Mouse (Mus musculus) heart, embryonic 10.5 days (tissue): ENCODE measurements around the gene Gpr50. TPM values are rescaled to one million over a fixed set of nuclear protein-coding genes. Genes with fewer than 3 reads are reported as not detected.
A peak's percentile ranks its signal among the peaks of the same experiment; 100 is the strongest.

Experiments
- DNase-seq: peaks from one replicate; pipeline ENCODE4 v3.0.0-alpha.2; 2017; ENCODE audit warnings: low spot score
- H3K27ac ChIP-seq: fragments of 300-500 bp; sonication (generic); 2 replicates; pipeline ENCODE4 v1.5.1; 2016; ENCODE audit warnings: mild to moderate bottlenecking
- H3K27me3 ChIP-seq: fragments of 300-500 bp; sonication (generic); 2 replicates; pipeline ENCODE4 v1.6.1; 2016; ENCODE audit warnings: mild to moderate bottlenecking; ENCODE audit not compliant: poor library complexity, insufficient read depth, severe bottlenecking
- H3K36me3 ChIP-seq: fragments of 300-500 bp; sonication (generic); 2 replicates; pipeline ENCODE4 v1.6.1; 2016; ENCODE audit warnings: mild to moderate bottlenecking, moderate library complexity
- H3K4me1 ChIP-seq: fragments of 300-500 bp; sonication (generic); 2 replicates; pipeline ENCODE4 v1.6.1; 2016; ENCODE audit warnings: mild to moderate bottlenecking
- H3K4me3 ChIP-seq: fragments of 300-500 bp; sonication (generic); 2 replicates; pipeline ENCODE4 v1.5.1; 2016; ENCODE audit warnings: mild to moderate bottlenecking, moderate library complexity
- H3K9me3 ChIP-seq: fragments of 300-500 bp; sonication (generic); 2 replicates; pipeline ENCODE4 v1.6.1; 2016; ENCODE audit warnings: mild to moderate bottlenecking, moderate library complexity
- WGBS: fragments of 180-500 bp; shearing (Covaris S2); methylation state at CpG from one replicate; pipeline ENCODE4 v1.1.7; 2016; 5-methylcytosine and 5-hydroxymethylcytosine counted together
- polyA plus RNA-seq: library from polyadenylated mRNA; unstranded; fragments of >200 nt; fragmentation: Nextera tagmentation; extraction: Ambion mirVana; gene quantifications from 2 replicates; pipeline ENCODE4 v1.2.1, GENCODE M21; 2016

Gene Gpr50
- 0.90 and 5.7 TPM in 2 replicates for polyA plus RNA-seq

DNA sequence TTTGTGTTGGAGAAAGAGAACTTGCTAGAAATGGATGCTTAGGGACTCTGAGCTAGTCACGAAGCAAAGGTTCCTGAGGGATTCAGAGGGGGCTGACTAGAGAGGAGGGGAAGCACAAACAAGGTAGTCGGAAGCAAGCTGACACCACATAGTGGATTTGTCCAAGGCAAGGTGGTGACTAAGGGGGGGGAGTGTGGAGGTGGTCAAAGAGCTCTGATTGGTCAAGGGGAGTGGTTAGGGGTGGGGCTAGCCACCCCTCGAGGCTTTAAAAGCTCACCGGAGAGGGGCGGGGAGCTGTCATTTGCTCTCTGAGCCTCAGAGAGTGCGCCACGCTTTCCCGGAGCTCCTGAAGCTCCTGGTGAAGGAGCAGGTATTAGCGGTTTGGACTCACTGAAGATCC lies at the start of gene Gpr50:
Gpr50 (plus strand) TSS at position 294 of the 400 bp plus-strand sequence.
- no peak for DNase-seq
- 32% methylated on average over 9 of the region's 9 CpGs for WGBS
- Histone ChIP-seq H3K27me3 (peaks cover 98% of the 10 kb centered on the region), H3K4me1 (no peaks in the 10 kb centered on the region), H3K4me3 (peak within 1 kb of the TSS; percentile 59), H3K27ac (no peak within 1 kb of the TSS), H3K9me3 (0 out of 2 replicates have a peak, but pooled peaks cover 3% of the 10 kb centered on the region), H3K36me3 (no peaks in the 10 kb centered on the region)

GRCm38 (mm10) chrX:71622286-71622685 lies 41.2 kb upstream of the Gpr50 start:
- no peak overlapping the region for H3K4me3 ChIP-seq
- WGBS = 42% methylated on average over 1 of the region's 1 CpGs
- DNase-seq = no peak
- no peak overlapping the region for H3K27ac ChIP-seq
- H3K4me1 ChIP-seq = no peaks in the 10 kb centered on the region
- H3K36me3 ChIP-seq = no peaks in the 10 kb centered on the region
- H3K9me3 ChIP-seq = no peaks in the 10 kb centered on the region
- no peaks in the 10 kb centered on the region for H3K27me3 ChIP-seq

- 5% methylated on average over 1 of the region's 1 CpGs for WGBS
- Histone ChIP-seq H3K27me3 (no peaks in the 10 kb centered on the region), H3K36me3 (no peaks in the 10 kb centered on the region), H3K4me3 (no peak overlapping the region), H3K4me1 (no peaks in the 10 kb centered on the region), H3K9me3 (no peaks in the 10 kb centered on the region), H3K27ac (no peak overlapping the region)
- no peak for DNase-seq
These were observed 39.6 kb upstream of the Gpr50 start for GRCm38 (mm10) chrX:71623843-71624242.

- no peaks in the 10 kb centered on the region for H3K36me3 ChIP-seq
- H3K4me1 ChIP-seq = no peaks in the 10 kb centered on the region
- 13% methylated on average over 4 of the region's 4 CpGs for WGBS
- H3K27ac ChIP-seq = no peak overlapping the region
- no peaks in the 10 kb centered on the region for H3K9me3 ChIP-seq
- H3K27me3 ChIP-seq = no peaks in the 10 kb centered on the region
- DNase-seq = no peak
- H3K4me3 ChIP-seq = no peak overlapping the region
These were observed 35.2 kb upstream of the Gpr50 start for GRCm38 (mm10) chrX:71628306-71628705.

DNA sequence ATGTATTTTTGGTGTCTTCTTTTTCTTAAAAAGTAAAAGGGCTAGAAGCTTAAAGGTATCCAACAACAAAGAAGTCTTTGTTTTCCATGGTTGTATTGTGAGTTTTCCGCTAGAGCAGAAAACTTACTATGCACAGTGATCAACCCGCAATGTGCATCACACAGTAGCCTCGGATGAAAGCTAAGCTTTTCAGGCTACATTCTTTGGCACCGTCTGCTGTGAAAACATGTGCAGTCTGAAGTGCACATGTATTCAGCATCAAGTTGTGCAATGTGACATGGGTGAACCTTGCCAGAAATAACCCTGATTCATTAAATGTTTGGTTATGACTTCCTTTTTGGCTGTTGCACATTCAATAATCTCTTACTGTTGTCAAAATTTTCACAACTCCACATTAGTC lies 32.8 kb upstream of the Gpr50 start:
- H3K36me3 ChIP-seq = no peaks in the 10 kb centered on the region
- WGBS = 73% methylated on average over 4 of the region's 4 CpGs
- H3K4me3 ChIP-seq = no peak overlapping the region
- DNase-seq = no peak
- H3K4me1 ChIP-seq = no peaks in the 10 kb centered on the region
- H3K9me3 ChIP-seq = no peaks in the 10 kb centered on the region
- H3K27ac ChIP-seq = no peak overlapping the region
- H3K27me3 ChIP-seq = no peaks in the 10 kb centered on the region

GRCm38 (mm10) chrX:71631130-71631529 lies 32.3 kb upstream of the Gpr50 start:
- no peak overlapping the region for H3K4me3 ChIP-seq
- no peak overlapping the region for H3K27ac ChIP-seq
- 42% methylated on average over 1 of the region's 1 CpGs for WGBS
- no peaks in the 10 kb centered on the region for H3K9me3 ChIP-seq
- no peaks in the 10 kb centered on the region for H3K27me3 ChIP-seq
- DNase-seq = no peak
- no peaks in the 10 kb centered on the region for H3K4me1 ChIP-seq
- no peaks in the 10 kb centered on the region for H3K36me3 ChIP-seq

DNA sequence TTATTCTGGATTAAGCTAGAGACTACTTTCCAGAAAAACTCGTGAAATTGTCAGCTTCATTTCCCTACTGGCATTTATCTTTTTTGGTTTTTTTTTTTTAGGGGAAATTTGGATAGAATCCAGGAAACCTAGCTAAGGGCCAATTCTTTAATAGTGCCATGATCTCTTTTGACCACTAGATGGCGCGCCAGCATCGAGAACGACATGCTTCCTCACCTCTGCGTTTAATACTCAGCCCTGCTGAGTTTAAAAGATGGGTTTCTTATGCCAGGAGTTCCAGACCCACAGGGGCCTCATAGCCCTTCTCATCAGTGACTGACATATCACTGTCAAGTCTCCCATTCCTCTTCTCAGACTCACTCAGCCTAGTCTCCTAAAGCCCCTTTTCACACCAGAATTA lies 15.5 kb upstream of the Gpr50 start:
- H3K27ac ChIP-seq = no peak overlapping the region
- H3K36me3 ChIP-seq = no peaks in the 10 kb centered on the region
- no peak for DNase-seq
- 1% methylated on average over 6 of the region's 6 CpGs for WGBS
- no peaks in the 10 kb centered on the region for H3K9me3 ChIP-seq
- H3K27me3 ChIP-seq = no peaks in the 10 kb centered on the region
- H3K4me1 ChIP-seq = no peaks in the 10 kb centered on the region
- H3K4me3 ChIP-seq = no peak overlapping the region

- H3K4me3 ChIP-seq = no peak overlapping the region
- WGBS = 13% methylated on average over 1 of the region's 1 CpGs
- DNase-seq = no peak
- H3K27me3 ChIP-seq = no peaks in the 10 kb centered on the region
- no peaks in the 10 kb centered on the region for H3K36me3 ChIP-seq
- no peaks in the 10 kb centered on the region for H3K9me3 ChIP-seq
- no peaks in the 10 kb centered on the region for H3K4me1 ChIP-seq
- H3K27ac ChIP-seq = no peak overlapping the region
These were observed 15.0 kb upstream of the Gpr50 start for GRCm38 (mm10) chrX:71648434-71648833.

DNA sequence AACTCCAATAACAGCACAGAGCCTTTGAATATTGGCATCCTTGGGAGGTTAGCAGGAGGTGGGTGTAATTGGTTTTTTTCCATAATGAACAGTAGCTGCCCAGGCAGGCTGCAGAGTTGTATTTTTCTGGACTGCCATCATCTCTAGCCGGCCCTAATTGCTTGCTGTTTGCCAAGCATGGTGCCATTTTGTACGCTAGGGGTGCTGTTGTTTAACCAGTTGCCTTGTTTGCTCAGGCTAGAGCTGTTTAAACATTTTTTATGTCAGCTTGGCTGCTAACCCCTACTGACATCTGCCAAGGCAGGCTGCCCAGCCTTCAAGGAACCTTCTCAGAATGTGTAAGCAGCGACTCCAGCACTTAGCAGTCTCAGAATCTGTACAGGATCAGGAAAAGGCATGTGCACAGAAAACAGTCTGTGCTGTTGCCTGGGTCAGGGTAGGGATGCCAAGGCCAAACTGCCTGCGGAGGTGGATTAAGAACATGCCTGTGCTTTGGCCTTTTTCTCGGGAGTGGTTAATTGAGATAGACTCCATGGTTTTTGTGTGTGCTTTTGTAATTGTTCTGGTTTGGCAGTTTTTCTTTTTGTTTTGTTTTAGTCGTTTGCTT lies 14.5 kb upstream of the Gpr50 start:
- no peaks in the 10 kb centered on the region for H3K9me3 ChIP-seq
- no peak overlapping the region for H3K4me3 ChIP-seq
- no peak for DNase-seq
- no peaks in the 10 kb centered on the region for H3K4me1 ChIP-seq
- H3K27me3 ChIP-seq = no peaks in the 10 kb centered on the region
- 50% methylated on average over 6 of the region's 6 CpGs for WGBS
- no peak overlapping the region for H3K27ac ChIP-seq
- no peaks in the 10 kb centered on the region for H3K36me3 ChIP-seq

GRCm38 (mm10) chrX:71649993-71650392 lies 13.5 kb upstream of the Gpr50 start:
- 38% methylated on average over 8 of the region's 8 CpGs for WGBS
- no peaks in the 10 kb centered on the region for H3K27me3 ChIP-seq
- H3K9me3 ChIP-seq = no peaks in the 10 kb centered on the region
- no peak for DNase-seq
- no peak overlapping the region for H3K4me3 ChIP-seq
- H3K36me3 ChIP-seq = no peaks in the 10 kb centered on the region
- no peaks in the 10 kb centered on the region for H3K4me1 ChIP-seq
- H3K27ac ChIP-seq = no peak overlapping the region

GRCm38 (mm10) chrX:71661794-71662193 lies 1.7 kb upstream of the Gpr50 start:
- Histone ChIP-seq H3K9me3 (0 out of 2 replicates have a peak, but pooled peaks cover 3% of the 10 kb centered on the region), H3K27me3 (peaks cover 94% of the 10 kb centered on the region), H3K4me1 (no peaks in the 10 kb centered on the region), H3K4me3 (no peak overlapping the region), H3K36me3 (no peaks in the 10 kb centered on the region), H3K27ac (no peak overlapping the region)
- DNase-seq = no peak
- WGBS = 27% methylated on average over 14 of the region's 14 CpGs

- peaks cover 91% of the 10 kb centered on the region for H3K27me3 ChIP-seq
- H3K4me1 ChIP-seq = no peaks in the 10 kb centered on the region
- no peak for DNase-seq
- no peak overlapping the region for H3K27ac ChIP-seq
- H3K9me3 ChIP-seq = 0 out of 2 replicates have a peak, but pooled peaks cover 3% of the 10 kb centered on the region
- H3K4me3 ChIP-seq = peak overlapping the region; percentile 59
- no peaks in the 10 kb centered on the region for H3K36me3 ChIP-seq
- 19% methylated on average over 74 of the region's 76 CpGs for WGBS
These were observed 612 bp downstream of the Gpr50 start for GRCm38 (mm10) chrX:71663871-71664687.

DNA sequence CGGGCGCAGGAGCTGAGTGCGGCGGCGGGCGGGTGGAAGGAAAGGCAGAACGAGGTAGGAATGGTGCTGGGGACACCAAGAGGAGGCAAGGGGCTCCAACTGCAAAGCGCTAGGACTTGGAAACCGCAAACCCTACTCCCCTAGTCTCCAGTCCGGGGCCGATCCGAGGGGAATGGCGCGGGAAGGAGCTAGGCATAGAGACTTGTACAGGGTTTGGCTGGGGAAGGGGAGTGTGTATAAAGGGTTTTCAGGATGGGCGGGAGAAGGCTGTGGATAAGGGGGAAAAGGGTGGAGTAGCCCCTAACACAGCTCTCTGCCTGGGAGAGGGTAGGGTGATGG lies 1.2 kb downstream of the Gpr50 start:
- no peak for DNase-seq

More for the DNA sequence above, 1.2 kb downstream of the Gpr50 start:
- no peaks in the 10 kb centered on the region for H3K4me1 ChIP-seq
- no peak overlapping the region for H3K27ac ChIP-seq
- peaks cover 91% of the 10 kb centered on the region for H3K27me3 ChIP-seq
- 13% methylated on average over 15 of the region's 15 CpGs for WGBS
- H3K36me3 ChIP-seq = no peaks in the 10 kb centered on the region
- 0 out of 2 replicates have a peak, but pooled peaks cover 3% of the 10 kb centered on the region for H3K9me3 ChIP-seq
- H3K4me3 ChIP-seq = peak overlapping the region; percentile 59
